Mouse (Mus musculus): Measurements from ENCODE around the gene AL731706.1. TPM values are rescaled to one million over a fixed set of nuclear protein-coding genes. Genes with fewer than 3 reads are reported as not detected.

Gene AL731706.1
- total RNA-seq, 2 experiments from 2014 or later = 22.0 to 24.8 TPM

DNA sequence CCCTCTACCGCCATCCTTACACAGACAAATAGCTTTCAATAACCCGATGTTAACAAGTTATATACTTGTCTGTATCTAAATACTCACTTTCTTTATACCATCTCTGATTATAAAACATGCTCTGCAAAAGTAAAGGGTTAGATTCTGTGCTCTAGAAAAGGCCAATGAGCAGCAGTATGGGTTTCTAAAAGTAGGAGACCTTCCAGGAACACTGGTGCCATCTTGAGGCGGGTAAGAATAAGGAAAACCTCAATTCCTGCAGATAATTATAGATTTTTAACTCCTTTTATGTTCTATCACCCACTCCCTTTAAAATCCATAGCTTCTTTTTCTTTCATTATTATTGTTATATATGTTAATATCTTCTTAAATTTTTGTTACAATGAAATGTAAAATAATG is 55.3 kb downstream of the AL731706.1 start:
- DNase-seq = no peak

DNA sequence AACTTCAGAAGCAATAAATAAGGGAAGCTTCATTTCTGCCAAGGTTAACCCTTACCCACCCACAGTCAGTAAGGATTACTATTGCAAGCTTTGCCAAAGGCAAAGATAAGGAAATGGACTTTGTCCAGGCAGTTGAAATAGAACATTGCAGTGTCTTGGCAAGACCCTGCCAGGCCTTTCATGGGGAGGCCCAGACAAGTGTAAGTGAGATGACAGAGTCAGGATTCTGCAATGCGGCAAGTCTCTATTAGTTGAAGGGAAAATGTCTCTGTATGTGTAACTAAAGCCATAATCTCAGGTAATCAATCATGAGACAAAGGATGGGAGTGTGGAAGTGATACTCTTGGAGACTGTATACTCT is 56.5 kb downstream of the AL731706.1 start:
- peak; percentile 10 for DNase-seq

DNA sequence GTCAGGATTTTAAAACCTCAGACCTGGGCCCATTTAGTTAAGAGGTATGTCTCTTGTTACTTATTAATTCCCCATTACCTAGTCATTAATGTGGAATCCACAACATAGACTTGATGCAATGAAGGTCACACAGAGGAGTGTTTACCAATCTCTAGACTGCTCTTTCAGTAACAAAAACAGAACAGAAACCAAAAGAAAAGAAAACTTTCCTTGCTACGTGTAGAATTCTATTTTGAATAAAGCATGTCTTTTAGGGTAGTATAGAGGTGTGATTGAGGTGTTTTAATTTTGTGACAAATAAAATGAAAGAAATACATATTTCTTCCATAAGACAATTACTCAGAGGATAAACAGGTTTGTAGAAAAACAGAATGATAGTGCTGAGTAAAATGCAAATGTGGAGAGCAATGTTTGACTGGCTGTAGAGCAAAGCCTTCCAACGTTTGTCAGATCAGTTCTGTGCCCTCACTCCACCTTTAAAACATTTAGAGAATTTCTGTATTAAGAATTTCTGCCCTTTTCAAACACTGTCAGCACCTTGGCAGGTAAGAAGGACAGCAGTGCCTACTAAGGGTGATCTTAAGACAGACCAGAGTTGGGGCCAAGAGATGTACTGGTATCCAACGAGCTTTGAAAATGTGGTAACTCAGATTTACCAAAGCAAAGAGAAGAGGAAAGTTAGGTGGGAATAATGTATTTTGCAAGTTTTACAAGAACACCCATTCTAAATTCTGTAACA is 57.0 kb downstream of the AL731706.1 start:
- DNase-seq = no peak

GRCm38 (mm10) chr2:136832936-136833335 is 58.3 kb downstream of the AL731706.1 start:
- DNase-seq = peak; percentile 10

Other genes with a start within 250 kb of the AL731706.1 start
- 10 to 100 TPM; 35.2 to 43.5 TPM for gene Snap25, start 177.9 kb downstream of the AL731706.1 start, total RNA-seq (2021)
- gene AL731706.2, start 5.7 kb downstream of the AL731706.1 start, total RNA-seq (2021) = 10 to 100 TPM; 13.4 to 31.2 TPM
- gene Slx4ip, start 171 bp downstream of the AL731706.1 start, total RNA-seq (2021) = 1 to 10 TPM; 4.3 to 6.2 TPM
- gene Mkks, start within 50 bp of the AL731706.1 start, total RNA-seq (2021) = 10 to 100 TPM; 22.8 to 23.3 TPM
- 10 to 100 TPM; 15.6 to 18.1 TPM for gene Jag1, start 225.3 kb upstream of the AL731706.1 start, total RNA-seq (2021)

All from adrenal gland, postnatal 10 days (tissue).